Mouse (Mus musculus) midbrain, embryonic 16.5 days (tissue): ENCODE data around the gene Zbtb7b. TPM values are rescaled to one million over a fixed set of nuclear protein-coding genes. Genes with fewer than 3 reads are reported as not detected.

ENCODE experiments used
- ATAC-seq: fragments of 200-750 bp; cut with Nextera tagmentation; 2 replicates; pipeline ENCODE4 v1.8.0; 2017; ENCODE audit warnings: moderate TSS enrichment
- H3K27ac ChIP-seq: fragments of 300-500 bp; sonication (generic); 2 replicates; pipeline ENCODE4 v1.5.1; 2014; ENCODE audit warnings: mild to moderate bottlenecking, low read length, mixed read lengths
- H3K27me3 ChIP-seq: fragments of 300-500 bp; sonication (generic); 2 replicates; pipeline ENCODE4 v1.6.1; 2014; ENCODE audit warnings: low read depth, low read length, mixed read lengths; ENCODE audit not compliant: control insufficient read depth, insufficient read depth
- H3K36me3 ChIP-seq: fragments of 300-500 bp; sonication (generic); 2 replicates; pipeline ENCODE4 v1.6.1; 2014; ENCODE audit warnings: mild to moderate bottlenecking, low read length, moderate library complexity, mixed read lengths; ENCODE audit not compliant: control insufficient read depth, insufficient read depth
- H3K4me1 ChIP-seq: fragments of 300-500 bp; sonication (generic); 2 replicates; pipeline ENCODE4 v1.6.1; 2014; ENCODE audit warnings: mild to moderate bottlenecking, low read length, mixed read lengths; ENCODE audit not compliant: control insufficient read depth, insufficient read depth
- H3K4me2 ChIP-seq: fragments of 300-500 bp; sonication (generic); 2 replicates; pipeline ENCODE4 v1.6.1; 2014; ENCODE audit warnings: mild to moderate bottlenecking, low read length, mixed read lengths
- H3K4me3 ChIP-seq: fragments of 300-500 bp; sonication (generic); 2 replicates; pipeline ENCODE4 v1.5.1; 2014; ENCODE audit warnings: low read depth, mild to moderate bottlenecking, low read length, moderate library complexity, mixed read lengths
- H3K9ac ChIP-seq: fragments of 300-500 bp; sonication (generic); 2 replicates; pipeline ENCODE4 v1.6.1; 2014; ENCODE audit warnings: low read depth, low read length, mixed read lengths
- H3K9me3 ChIP-seq: fragments of 300-500 bp; sonication (generic); replicated peaks from 2 replicates; pipeline ENCODE4 v1.6.1; 2014; ENCODE audit warnings: mild to moderate bottlenecking, low read length, mixed read lengths; ENCODE audit not compliant: control insufficient read depth, poor library complexity, severe bottlenecking
- WGBS: fragments of 180-500 bp; shearing (Covaris S2); extraction: QIAGEN DNeasy Blood & Tissue Kit; methylation state at CpG from one replicate; pipeline ENCODE4 v1.1.7; 2014; 5-methylcytosine and 5-hydroxymethylcytosine counted together
- polyA plus RNA-seq: library from polyadenylated mRNA; unstranded; fragments of >200 nt; fragmentation: Nextera tagmentation; extraction: Ambion mirVana; gene quantifications from 2 replicates; pipeline ENCODE4 v1.2.1, GENCODE M21; 2015

Zbtb7b gene
- polyA plus RNA-seq, 1 experiment from 2014 or later = 0.49 TPM

DNA sequence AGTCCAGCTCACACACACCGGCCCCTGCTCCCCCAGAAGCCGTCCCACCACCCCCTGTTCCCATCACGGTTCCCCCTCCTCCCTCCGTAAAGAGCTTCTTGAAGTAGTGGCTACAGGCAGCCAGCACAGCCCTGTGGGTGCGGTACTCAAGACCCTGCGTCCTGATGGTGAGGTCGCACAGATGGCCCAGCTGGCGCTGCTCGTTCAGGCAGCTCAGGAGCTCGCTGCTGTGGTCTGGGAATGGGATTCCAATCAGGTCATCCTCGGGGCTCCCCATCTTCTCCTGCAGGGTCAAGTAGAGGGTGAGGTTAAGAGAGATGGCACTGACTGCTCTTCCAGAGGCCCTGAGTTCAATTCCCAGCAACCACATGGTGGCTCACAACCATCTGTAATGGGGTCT lies 13.3 kb downstream of the Zbtb7b start:
- ATAC-seq = no peak
- Histone ChIP-seq H3K9me3 (no peaks in the 10 kb centered on the region), H3K4me1 (peaks cover 3% of the 10 kb centered on the region; the same call in 1 of the 2 replicates), H3K36me3 (no peaks in the 10 kb centered on the region), H3K27me3 (no peaks in the 10 kb centered on the region), H3K4me3 (no peak overlapping the region), H3K4me2 (no peak overlapping the region), H3K27ac (no peak overlapping the region), H3K9ac (no peak overlapping the region)
- 78% methylated on average over 11 of the region's 11 CpGs for WGBS

GRCm38 (mm10) chr3:89380711-89381110 lies 13.9 kb downstream of the Zbtb7b start:
- Histone ChIP-seq H3K27me3 (no peaks in the 10 kb centered on the region), H3K4me2 (no peak overlapping the region), H3K9me3 (no peaks in the 10 kb centered on the region), H3K36me3 (no peaks in the 10 kb centered on the region), H3K4me1 (peaks cover 3% of the 10 kb centered on the region; the same call in 1 of the 2 replicates), H3K9ac (no peak overlapping the region), H3K27ac (no peak overlapping the region), H3K4me3 (no peak overlapping the region)
- no peak for ATAC-seq
- 96% methylated on average over 18 of the region's 18 CpGs for WGBS

DNA sequence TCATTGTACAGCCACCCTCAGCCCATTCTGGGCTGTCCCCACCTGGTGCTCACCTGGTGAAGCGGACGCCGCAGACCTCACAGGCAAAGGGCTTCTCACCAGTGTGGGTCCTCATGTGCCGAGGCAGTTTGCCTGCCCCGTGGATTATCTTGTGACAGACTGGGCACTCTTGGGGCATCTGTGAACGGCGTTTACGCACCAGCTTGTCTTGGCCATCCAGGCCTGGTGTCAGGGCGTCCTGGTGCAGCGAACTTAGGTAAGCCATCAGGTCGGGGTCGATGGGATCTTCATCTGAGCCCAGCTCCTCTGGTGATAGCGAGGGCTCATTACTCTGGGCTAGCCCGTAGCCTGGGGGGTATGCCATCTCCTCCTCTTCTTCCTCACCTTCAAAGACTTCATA lies 14.3 kb downstream of the Zbtb7b start:
- Histone ChIP-seq H3K4me3 (no peak overlapping the region), H3K4me2 (no peak overlapping the region), H3K9ac (no peak overlapping the region), H3K4me1 (peaks cover 3% of the 10 kb centered on the region; the same call in 1 of the 2 replicates), H3K9me3 (no peaks in the 10 kb centered on the region), H3K36me3 (no peaks in the 10 kb centered on the region), H3K27me3 (no peaks in the 10 kb centered on the region), H3K27ac (no peak overlapping the region)
- 93% methylated on average over 14 of the region's 14 CpGs for WGBS
- ATAC-seq = no peak

GRCm38 (mm10) chr3:89379388-89380131 lies 15.0 kb downstream of the Zbtb7b start:
- Histone ChIP-seq H3K9ac (no peak overlapping the region), H3K4me3 (no peak overlapping the region), H3K27ac (no peak overlapping the region), H3K9me3 (no peaks in the 10 kb centered on the region), H3K36me3 (no peaks in the 10 kb centered on the region), H3K4me1 (peaks cover 3% of the 10 kb centered on the region; the same call in 1 of the 2 replicates), H3K4me2 (no peak overlapping the region), H3K27me3 (no peaks in the 10 kb centered on the region)
- 91% methylated on average over 31 of the region's 31 CpGs for WGBS
- no peak for ATAC-seq

DNA sequence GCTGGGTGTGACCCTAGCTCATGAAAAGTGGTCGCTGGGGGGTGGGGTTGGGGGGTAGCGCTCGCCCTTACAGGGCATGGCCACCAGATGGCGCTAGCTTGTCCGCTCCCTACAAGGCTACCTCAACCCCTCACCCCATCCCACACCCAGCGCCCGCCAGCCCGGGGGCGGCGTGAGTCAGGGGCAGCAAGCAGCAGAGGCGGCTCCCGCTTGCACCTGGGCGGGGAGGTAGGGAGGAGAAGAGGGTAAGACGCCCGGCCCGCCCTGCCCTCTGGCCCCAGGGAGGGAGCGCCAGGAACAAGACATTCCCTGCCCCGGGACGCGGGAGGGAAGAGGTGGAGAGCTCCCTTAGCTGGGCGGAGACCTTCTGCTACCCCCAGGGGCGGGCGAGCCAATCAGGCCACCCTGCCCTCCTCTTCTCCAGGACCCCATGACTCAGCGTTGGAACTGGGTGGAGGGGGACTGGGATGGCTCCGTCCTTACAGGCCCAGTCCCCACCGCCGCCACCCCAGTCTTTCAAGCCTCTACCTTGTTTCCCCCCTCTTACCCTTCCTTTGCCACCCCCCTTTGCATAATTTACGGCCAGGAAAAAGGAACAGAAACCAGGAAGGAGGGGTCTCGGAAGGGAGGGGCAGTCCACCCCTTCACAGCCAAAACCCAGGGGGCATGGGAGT lies 16.0 kb downstream of the Zbtb7b start:
- 2% methylated on average over 28 of the region's 29 CpGs for WGBS
- no peak overlapping the region for H3K27ac ChIP-seq

DNA sequence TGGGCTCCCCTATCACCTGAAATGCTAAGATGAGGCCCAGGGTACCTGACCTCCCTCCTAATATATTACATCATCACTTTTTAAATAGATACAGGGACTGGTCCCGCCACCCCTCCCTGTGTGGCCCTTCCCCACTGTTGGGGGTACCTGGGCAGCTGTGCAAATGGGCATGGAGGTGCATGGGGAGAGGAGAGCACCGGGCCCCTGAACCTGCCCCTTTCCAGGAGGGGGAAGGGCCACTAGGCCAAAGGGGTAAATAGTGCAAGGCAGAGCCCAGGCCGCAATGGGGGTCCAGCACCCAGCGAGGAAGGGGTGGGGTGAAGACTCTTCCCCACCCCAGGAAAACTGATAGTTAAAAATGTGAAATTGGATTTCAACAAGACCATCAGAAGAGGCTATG lies 16.7 kb downstream of the Zbtb7b start:
- H3K4me3 ChIP-seq = peak overlapping the region; percentile 52; the same call in 1 of the 2 replicates

More for the DNA sequence above, 16.0 kb downstream of the Zbtb7b start:
- Histone ChIP-seq H3K4me1 (peaks cover 3% of the 10 kb centered on the region; the same call in 1 of the 2 replicates), H3K9ac (peak overlapping the region; percentile 72), H3K36me3 (no peaks in the 10 kb centered on the region), H3K27me3 (no peaks in the 10 kb centered on the region), H3K4me3 (peak overlapping the region; percentile 52), H3K4me2 (peak overlapping the region; percentile 84), H3K9me3 (no peaks in the 10 kb centered on the region)
- ATAC-seq = peak; percentile 87

DNA sequence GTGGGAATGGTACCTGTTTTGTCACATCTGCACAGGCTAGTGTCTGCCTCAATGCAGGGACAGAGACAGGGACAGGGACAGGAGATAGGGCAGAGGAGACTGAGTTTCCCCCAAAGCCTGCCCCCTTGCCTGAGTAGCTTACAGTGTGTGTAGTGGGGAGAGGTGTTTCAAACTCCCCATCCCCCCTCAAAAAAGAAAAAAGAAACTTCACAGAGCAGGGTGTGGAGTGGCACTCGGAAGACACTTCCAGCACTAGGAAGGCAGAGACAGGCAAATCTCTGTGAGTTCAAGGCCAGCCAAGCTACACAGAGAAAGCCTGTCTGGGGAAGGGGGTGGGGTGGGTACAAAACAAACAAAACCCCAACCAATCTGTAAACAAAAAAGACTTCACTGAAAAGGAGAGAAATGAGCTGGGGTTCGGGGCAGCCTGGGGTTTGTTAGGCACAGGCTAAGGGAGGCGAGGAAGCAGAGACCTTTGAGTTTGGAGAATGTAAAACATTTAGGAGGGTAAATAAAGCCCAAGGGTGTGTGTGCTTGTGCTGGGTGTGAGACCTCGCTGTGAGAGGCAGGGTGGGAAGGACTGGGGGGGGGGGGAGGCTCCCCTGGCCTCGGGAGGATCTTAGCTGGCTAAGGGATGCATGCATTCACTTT lies 20.9 kb downstream of the Zbtb7b start:
- H3K27me3 ChIP-seq = no peaks in the 10 kb centered on the region
- ATAC-seq = no peak
- no peaks in the 10 kb centered on the region for H3K9me3 ChIP-seq
- H3K4me3 ChIP-seq = no peak overlapping the region
- no peak overlapping the region for H3K4me2 ChIP-seq
- 52% methylated on average over 5 of the region's 5 CpGs for WGBS
- H3K27ac ChIP-seq = no peak overlapping the region
- no peaks in the 10 kb centered on the region for H3K36me3 ChIP-seq
- H3K9ac ChIP-seq = no peak overlapping the region
- peaks cover 3% of the 10 kb centered on the region; the same call in 1 of the 2 replicates for H3K4me1 ChIP-seq

More for the DNA sequence above, 16.7 kb downstream of the Zbtb7b start:
- Histone ChIP-seq H3K36me3 (no peaks in the 10 kb centered on the region), H3K9ac (peak overlapping the region; percentile 72), H3K27me3 (no peaks in the 10 kb centered on the region), H3K27ac (no peak overlapping the region), H3K9me3 (no peaks in the 10 kb centered on the region), H3K4me2 (peak overlapping the region; percentile 84), H3K4me1 (peaks cover 3% of the 10 kb centered on the region; the same call in 1 of the 2 replicates)
- ATAC-seq = peak; percentile 29
- 78% methylated on average over 4 of the region's 4 CpGs for WGBS

DNA sequence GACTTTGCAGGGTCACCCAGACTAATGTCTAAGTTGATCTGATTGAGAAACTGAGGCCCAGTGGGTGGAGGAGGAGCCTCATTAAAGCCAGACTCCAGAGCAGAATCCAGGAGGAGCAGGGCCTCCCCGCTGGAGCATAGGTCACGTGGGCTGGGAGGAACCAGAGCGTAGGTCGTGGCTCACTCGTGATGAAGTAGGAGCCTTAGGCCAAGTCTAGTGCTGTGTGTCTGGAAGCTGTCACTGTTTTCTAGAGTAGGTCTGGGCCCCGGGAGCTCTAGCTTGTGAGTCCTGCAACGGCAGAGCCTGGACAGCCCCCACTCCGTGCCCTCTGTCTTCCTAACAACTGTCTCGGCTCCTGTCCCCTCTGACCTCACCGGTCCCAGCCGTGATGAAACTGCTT lies 27.2 kb downstream of the Zbtb7b start:
- H3K4me3 ChIP-seq = no peak overlapping the region
- no peaks in the 10 kb centered on the region for H3K4me1 ChIP-seq
- no peaks in the 10 kb centered on the region for H3K9me3 ChIP-seq
- no peaks in the 10 kb centered on the region for H3K27me3 ChIP-seq
- 69% methylated on average over 11 of the region's 11 CpGs for WGBS
- no peak for ATAC-seq
- no peak overlapping the region for H3K9ac ChIP-seq
- H3K4me2 ChIP-seq = no peak overlapping the region
- no peaks in the 10 kb centered on the region for H3K36me3 ChIP-seq
- H3K27ac ChIP-seq = no peak overlapping the region
